Mouse (Mus musculus) frontal cortex, adult (tissue): ENCODE data around the gene Skil.

ENCODE experiments used
- ATAC-seq: cut with Nextera tagmentation; 2 replicates; pipeline ENCODE4 v1.9.2; 2017; ENCODE audit warnings: mild to moderate bottlenecking, moderate library complexity, mixed read lengths; ENCODE audit not compliant: low TSS enrichment

Gene Skil

GRCm38 (mm10) chr3:31094531-31095178 lies at the start of gene Skil:
Skil (plus strand) TSS chr3:31095058.
- ATAC-seq = peak; percentile 79

GRCm38 (mm10) chr3:31047263-31047662 lies 47.6 kb upstream of the Skil start:
- ATAC-seq = no peak

- ATAC-seq = peak; percentile 16; the same call in 1 of the 2 replicates
These were observed 45.8 kb upstream of the Skil start for GRCm38 (mm10) chr3:31049087-31049486.

GRCm38 (mm10) chr3:31050375-31050774 lies 44.5 kb upstream of the Skil start:
- ATAC-seq = no peak

GRCm38 (mm10) chr3:31051730-31052129 lies 43.1 kb upstream of the Skil start:
- ATAC-seq = no peak

GRCm38 (mm10) chr3:31053191-31053590 lies 41.7 kb upstream of the Skil start:
- no peak for ATAC-seq

DNA sequence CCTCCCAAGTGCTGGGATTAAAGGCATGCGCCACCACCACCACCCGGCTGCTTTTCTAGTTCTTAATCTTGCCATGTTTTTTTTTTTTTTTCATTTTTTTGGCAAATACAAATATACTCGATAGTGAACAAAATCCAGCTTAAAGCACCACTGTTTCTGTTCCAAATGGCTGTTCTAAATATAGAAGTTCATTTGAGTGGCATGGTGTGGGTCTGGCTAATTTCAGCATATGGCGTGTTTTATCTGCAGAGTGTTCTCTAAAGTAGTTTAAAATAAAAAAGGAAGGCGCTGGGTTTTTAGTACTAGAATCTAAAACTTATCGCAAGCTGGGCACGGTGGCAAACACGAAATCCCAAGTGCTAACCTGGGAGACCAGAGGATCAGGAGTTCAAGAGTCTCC lies 40.0 kb upstream of the Skil start:
- ATAC-seq = peak; percentile 53

DNA sequence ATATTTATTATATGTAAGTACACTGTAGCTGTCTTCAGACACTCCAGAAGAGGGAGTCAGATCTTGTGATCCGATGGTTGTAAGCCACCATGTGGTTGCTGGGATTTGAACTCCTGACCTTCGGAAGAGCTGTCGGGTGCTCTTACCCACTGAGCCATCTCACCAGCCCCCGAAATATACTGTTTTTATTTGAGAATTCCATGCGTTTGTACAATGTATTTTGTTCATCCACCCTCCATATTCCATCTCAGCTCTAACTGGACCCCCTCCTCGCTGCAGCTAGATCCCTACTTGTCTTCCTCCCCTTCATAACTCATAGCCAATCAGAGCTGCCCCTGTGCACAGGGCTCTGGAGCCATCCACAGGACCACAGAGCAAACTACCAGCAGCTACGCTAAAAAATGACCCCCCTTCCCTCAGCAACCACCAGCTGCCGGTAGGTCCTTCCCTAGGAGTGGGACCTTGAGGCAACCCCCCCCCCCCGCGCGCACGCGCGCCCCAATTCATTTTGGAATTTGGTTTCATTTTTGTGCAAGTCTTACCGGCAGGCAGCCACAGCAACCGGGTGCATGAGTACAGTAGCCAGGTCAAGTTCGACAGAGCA lies 38.7 kb upstream of the Skil start:
- ATAC-seq = peak; percentile 22

GRCm38 (mm10) chr3:31056651-31057627 lies 37.9 kb upstream of the Skil start:
- peak; percentile 87 for ATAC-seq

- no peak for ATAC-seq
These were observed 34.1 kb upstream of the Skil start for GRCm38 (mm10) chr3:31060745-31061102.

DNA sequence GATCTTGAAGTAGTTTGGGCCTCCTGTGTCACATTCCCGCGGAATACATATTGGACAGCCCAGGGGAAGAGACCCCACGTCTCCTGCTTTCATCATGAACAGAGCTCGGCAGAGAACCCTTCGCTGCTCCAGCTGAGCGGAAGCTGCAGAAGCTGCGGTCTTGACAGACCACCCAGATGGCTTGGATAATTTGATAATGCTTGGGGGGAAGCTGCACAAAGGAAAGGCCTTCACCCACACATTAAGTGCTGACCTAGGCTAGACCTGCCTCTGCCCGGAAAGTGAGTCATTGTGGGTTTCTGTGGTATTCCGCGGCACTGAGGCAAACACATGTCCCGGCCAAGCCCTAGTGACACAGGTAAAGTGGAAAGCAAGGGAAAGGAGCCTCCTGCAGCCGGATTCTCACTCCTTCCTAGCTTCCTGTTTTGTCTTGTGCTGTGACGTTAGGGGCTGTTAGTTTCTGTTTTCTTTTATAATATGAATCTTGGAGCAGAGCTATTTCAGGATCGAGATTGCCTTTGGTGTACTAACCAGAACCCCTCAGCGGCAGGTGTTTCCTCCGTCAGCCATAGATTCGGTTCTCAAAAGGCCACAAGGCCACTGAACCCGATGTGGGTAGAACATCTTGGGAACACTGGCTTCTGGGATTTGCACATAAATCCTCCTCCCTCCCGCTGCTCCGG lies 33.6 kb upstream of the Skil start:
- no peak for ATAC-seq

DNA sequence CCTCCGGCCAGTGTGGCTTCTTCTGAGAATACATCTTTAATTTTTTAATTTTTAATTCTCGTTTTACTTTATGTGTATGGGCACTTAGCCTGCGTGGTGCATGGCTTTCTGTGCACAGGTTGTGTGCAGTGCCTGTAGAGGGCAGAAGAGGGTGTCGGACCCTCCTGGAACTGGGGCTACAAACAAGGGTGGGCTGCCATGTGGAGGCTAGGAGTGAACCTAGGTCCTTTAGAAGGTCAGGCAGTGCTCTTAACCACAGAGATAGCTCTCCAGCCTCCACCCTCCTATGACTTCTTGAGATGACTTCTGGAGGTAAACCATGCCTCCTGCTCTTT lies 33.1 kb upstream of the Skil start:
- ATAC-seq = no peak

GRCm38 (mm10) chr3:31062325-31062724 lies 32.5 kb upstream of the Skil start:
- no peak for ATAC-seq

DNA sequence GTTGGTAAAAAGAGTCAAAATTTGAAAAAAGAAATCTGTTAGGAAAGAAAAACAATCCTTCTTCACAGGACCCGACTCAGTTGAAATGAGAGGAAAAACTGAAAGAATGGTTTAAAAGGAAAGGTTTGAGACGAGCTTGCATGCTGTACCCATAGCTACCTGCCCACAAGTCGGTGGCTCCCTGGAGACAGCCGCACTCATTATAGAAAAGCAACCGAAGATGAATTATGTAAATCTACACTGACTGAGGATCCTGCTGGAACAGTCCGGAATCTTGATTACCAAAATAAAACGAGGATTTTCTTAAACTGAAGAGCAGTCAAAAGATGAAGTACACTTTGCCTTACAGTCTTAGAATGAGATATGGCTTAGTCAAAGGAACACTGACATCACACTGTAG lies 26.4 kb upstream of the Skil start:
- peak; percentile 98 for ATAC-seq

DNA sequence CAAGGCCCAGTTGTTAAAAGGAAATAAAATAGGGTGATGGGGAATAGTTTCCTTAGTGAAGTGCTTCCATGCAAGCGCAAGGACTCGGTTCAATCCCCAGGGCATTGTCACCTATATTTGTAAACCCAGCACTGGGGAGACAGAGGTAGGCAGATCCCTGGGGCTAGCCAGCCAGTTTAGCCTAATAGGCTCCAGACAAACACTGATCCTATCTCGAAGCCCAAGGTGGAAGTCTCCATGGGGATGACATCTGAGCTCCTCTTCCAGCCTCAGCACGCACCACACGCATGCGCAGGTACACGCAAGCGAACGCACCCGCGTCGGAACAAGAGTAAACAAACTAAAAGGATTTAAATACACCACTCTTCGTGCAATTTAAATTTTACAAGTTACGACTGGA lies 23.1 kb upstream of the Skil start:
- ATAC-seq = no peak

DNA sequence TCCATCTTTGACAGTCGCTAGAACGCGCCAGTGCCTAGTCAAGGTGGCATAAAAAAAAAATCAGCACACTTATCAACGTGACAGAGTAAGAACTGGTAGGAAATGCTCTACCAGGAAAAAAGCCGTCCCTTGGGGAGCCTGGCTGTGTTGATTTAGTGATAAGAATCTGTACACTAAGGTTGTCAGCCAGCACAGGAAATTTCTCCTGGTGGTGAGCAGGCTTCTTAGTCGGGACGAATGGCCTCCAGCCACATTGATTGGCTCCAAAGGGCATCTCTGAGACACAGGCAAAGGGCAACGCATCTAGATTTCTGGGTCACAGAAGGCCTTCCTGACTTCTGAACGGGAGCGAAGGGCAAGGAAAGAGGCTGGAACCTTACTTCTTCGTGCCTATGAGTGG lies 19.1 kb upstream of the Skil start:
- ATAC-seq = peak; percentile 38; the same call in 1 of the 2 replicates

GRCm38 (mm10) chr3:31077068-31077703 lies 17.7 kb upstream of the Skil start:
- no peak for ATAC-seq

GRCm38 (mm10) chr3:31079450-31079849 lies 15.4 kb upstream of the Skil start:
- ATAC-seq = no peak

DNA sequence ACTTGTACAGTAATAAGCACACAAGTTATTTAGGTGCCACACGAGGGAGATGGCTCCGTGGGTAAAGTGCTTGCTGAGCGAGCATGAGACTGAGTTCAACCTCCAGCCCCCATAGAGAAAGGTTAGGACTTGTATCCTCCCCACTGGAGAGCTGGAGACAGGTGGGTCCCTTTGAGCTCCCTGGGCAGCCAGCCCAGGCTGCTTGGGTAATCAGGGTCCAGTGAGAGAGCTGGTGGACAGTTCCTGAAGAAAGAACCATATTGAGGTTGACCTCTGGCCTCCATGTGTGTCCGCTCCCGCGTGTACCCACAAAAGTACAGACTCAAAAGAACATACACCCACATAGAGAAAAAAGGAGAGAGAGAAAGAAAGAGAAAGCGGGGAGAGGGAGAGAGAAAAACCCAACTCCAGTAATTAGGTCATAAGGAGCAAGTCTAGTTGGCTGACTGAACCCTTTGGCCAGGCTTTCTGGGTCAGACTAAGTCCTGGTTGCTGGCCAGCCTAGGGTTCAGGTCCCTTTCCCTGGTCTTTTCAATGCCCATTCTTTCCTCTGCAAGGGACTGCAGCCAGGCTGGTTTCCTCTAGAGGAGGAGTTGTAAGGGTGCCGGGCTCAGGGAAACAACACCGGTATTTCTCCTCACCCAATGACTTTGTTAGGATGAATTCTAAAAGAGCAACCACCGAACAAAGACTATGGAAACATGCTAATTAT lies 13.9 kb upstream of the Skil start:
- ATAC-seq = peak; percentile 50; the same call in 1 of the 2 replicates

- no peak for ATAC-seq
These were observed 11.9 kb upstream of the Skil start for GRCm38 (mm10) chr3:31082838-31083506.
